In genomic region chr1:80641288-80641687, GRCm38 (mm10) we compare ENCODE assay signal across 29 mouse cellular contexts.
DNase-seq lines count a peak whose midpoint lies in the region; ATAC-seq and TF ChIP-seq lines count a peak whose summit lies in the region.
"Had no signal": no experiment of that assay in that cellular context is flagged by ENCODE, and none has a peak within 500 bp of the region (broad histone marks: within the 10 kb centered on the region; RNA-seq: fewer than 3 reads in every experiment).

No protein-coding gene starts in this region.

- H3K4me1 ChIP-seq in olfactory bulb, adult 2 months (ENCODE audit: control insufficient read depth, insufficient read depth, low read length): no peaks in the 10 kb centered on the region
- H3K4me1 ChIP-seq: embryonic facial prominence, embryonic 12.5 days; forebrain, embryonic 10.5 days; heart, embryonic 12.5 days; kidney, embryonic 15.5 days had no signal

- DNase-seq in 3T3-L1 (ENCODE audit: low read depth, low spot score): peak; percentile 3
- DNase-seq in induced T-regulatory cell, adult 2 months (ENCODE audit: low read depth): peak; percentile 50
- no peak for DNase-seq in thymus, postnatal 36 days
- no peak for DNase-seq in cerebellum, postnatal 14 days
- DNase-seq: adrenal gland, adult 8-10 months; cerebellum, adult 11 months; cerebellum, adult 9-10 months; embryo, embryonic 11 days; gastrocnemius, postnatal 10 days; heart, postnatal 4 days; kidney, adult 18-20 months; kidney, postnatal 25 days; liver; lung, adult 2 months; lung, postnatal 10 days; retina, postnatal 1 day; right cerebral cortex, postnatal 25 days; thymus, adult 2 months; thymus, postnatal 4 days had no signal

- peak; percentile 46 for ATAC-seq in CD4-positive, CD25-positive, alpha-beta regulatory T cell, adult 4 months
- no peak for ATAC-seq in monocyte, adult 5-6 weeks (replicated peaks; ENCODE audit: insufficient number of reproducible peaks, low FRiP score, low TSS enrichment, poor library complexity, severe bottlenecking)
- ATAC-seq: midbrain, embryonic 16.5 days had no signal

- H3K4me3 ChIP-seq in olfactory bulb, adult 2 months (ENCODE audit: insufficient read depth, low read depth, low read length): no peak overlapping the region
- H3K4me3 ChIP-seq: embryonic facial prominence, embryonic 12.5 days; forebrain, embryonic 10.5 days; heart, embryonic 12.5 days; kidney, embryonic 15.5 days had no signal

- no peak for TF ChIP-seq POLR2A in olfactory bulb, adult 2 months (IDR thresholded peaks at IDR 0.05; ENCODE audit: insufficient read depth, low read depth, low read length)

- 0 out of 2 replicates have a peak overlapping the region, but pooled peaks have one; percentile 60 for H3K27ac ChIP-seq in olfactory bulb, adult 2 months (ENCODE audit: insufficient read depth, low read depth, low read length)
- H3K27ac ChIP-seq: embryonic facial prominence, embryonic 12.5 days; forebrain, embryonic 10.5 days; hindbrain, embryonic 14.5 days; kidney, embryonic 15.5 days; liver, embryonic 14.5 days had no signal

- WGBS in olfactory bulb, adult 2 months: 78% methylated on average over 1 of the region's 1 CpGs

- no peak for TF ChIP-seq CTCF in olfactory bulb, adult 2 months (IDR thresholded peaks at IDR 0.05; ENCODE audit: insufficient read depth, low read depth, low read length)

Comparison
In these comparisons a context has a peak if more than half of its experiments do, and no peak if none do; other contexts are left out.
1. DNase-seq: peak in 3T3-L1 (single experiment) and induced T-regulatory cell, adult 2 months (single experiment); none in thymus, postnatal 36 days (0 of 2) and cerebellum, postnatal 14 days (0 of 2).